Mouse (Mus musculus): ENCODE results near the gene Pyy. TPM values are rescaled to one million over a fixed set of nuclear protein-coding genes. Genes with fewer than 3 reads are reported as not detected.

The Pyy gene
- polyA plus RNA-seq, 1 experiment = not detected

DNA sequence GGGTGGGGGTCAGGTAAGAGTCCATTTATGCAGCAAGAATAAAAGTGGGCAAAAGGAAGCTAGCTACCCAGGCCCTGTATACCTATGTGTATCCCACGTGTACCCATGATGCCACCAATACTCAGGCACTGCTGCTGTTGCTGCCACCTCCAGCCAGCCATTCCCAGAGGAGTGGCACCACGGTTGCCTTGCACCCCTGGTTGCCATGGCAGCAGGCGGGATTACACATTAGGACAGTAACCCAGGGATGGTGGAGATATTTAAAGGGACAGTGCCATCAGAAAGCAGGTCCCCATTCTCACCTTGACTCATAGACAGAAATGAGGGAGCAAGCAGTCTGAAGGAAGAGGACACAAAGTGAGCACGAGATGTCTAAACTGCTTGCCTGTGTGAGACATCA lies 24.4 kb downstream of the Pyy start:
- Histone ChIP-seq H3K27me3 (ENCODE audit: control insufficient read depth, insufficient read depth, insufficient read length) (peaks cover 6% of the 10 kb centered on the region), H3ac (ENCODE audit: control insufficient read depth, insufficient read length) (no peak overlapping the region), H3K4me3 (no peak overlapping the region), H3K36me3 (ENCODE audit: control insufficient read depth, insufficient read depth) (no peaks in the 10 kb centered on the region), H3K79me2 (ENCODE audit: control insufficient read depth, insufficient read depth) (no peaks in the 10 kb centered on the region), H3K4me2 (ENCODE audit: low read depth) (no peak overlapping the region)
- TF ChIP-seq POLR2AphosphoS2 (IDR thresholded peaks at IDR 0.05; ENCODE audit: insufficient read length, low read depth) = no peak
- TF ChIP-seq USF1 (IDR thresholded peaks at IDR 0.05; ENCODE audit: low read depth) = no peak
- TF ChIP-seq TCF3 (IDR thresholded peaks at IDR 0.05; ENCODE audit: insufficient read length, low read depth) = no peak

DNA sequence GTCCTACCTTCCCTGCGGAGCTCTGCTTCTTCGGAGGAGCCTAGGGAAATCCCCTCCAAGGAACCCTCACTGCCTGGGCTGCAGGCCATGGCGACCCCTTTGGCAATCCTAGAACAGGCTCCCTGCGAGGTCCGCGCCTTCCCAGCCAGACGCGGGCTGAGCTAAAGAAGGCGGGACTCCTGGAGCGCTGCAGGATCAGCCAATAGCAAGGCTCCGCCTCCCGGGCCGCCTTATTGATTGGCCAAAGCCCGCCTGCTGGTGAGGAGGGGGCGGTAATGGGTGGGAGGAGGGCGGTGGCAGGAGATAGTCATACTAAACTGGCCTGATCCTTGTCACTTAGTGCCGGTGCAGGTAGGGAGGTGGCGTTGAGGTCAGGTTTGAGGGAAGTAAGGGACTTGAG lies 25.3 kb downstream of the Pyy start:
- Histone ChIP-seq H3K36me3 (ENCODE audit: control insufficient read depth, insufficient read depth) (no peaks in the 10 kb centered on the region), H3ac (ENCODE audit: control insufficient read depth, insufficient read length) (no peak overlapping the region), H3K4me3 (no peak overlapping the region), H3K27me3 (ENCODE audit: control insufficient read depth, insufficient read depth, insufficient read length) (peaks cover 6% of the 10 kb centered on the region), H3K4me2 (ENCODE audit: low read depth) (no peak overlapping the region), H3K79me2 (ENCODE audit: control insufficient read depth, insufficient read depth) (no peaks in the 10 kb centered on the region)
- TF ChIP-seq POLR2A (IDR thresholded peaks at IDR 0.05; ENCODE audit: insufficient read length, low read depth) (no peak), MYOG (IDR thresholded peaks at IDR 0.05; ENCODE audit: control insufficient read depth in 1 of 3, insufficient read depth in 1 of 3, insufficient read length in 2 of 3, low read depth in 2 of 3) (no peak), MAX (IDR thresholded peaks at IDR 0.05; ENCODE audit: low read depth) (no peak), REST (IDR thresholded peaks at IDR 0.05; ENCODE audit: insufficient read depth, insufficient read length) (no peak), CEBPB (IDR thresholded peaks at IDR 0.05; ENCODE audit: insufficient read depth, poor library complexity, severe bottlenecking) (no peak), SRF (IDR thresholded peaks at IDR 0.05; ENCODE audit: control insufficient read depth, insufficient read length, low read depth) (no peak), E2F4 (IDR thresholded peaks at IDR 0.05; ENCODE audit: insufficient read depth) (no peak), USF1 (IDR thresholded peaks at IDR 0.05; ENCODE audit: low read depth) (no peak), POLR2AphosphoS2 (IDR thresholded peaks at IDR 0.05; ENCODE audit: insufficient read length, low read depth) (no peak), TCF12 (IDR thresholded peaks at IDR 0.05; ENCODE audit: insufficient read depth, poor library complexity, severe bottlenecking) (no peak), MYOD1 (IDR thresholded peaks at IDR 0.05; ENCODE audit: control insufficient read depth in 1 of 3, insufficient read length in 2 of 3, low read depth in 2 of 3) (no peak), TCF3 (IDR thresholded peaks at IDR 0.05; ENCODE audit: insufficient read length, low read depth) (no peak)

DNA sequence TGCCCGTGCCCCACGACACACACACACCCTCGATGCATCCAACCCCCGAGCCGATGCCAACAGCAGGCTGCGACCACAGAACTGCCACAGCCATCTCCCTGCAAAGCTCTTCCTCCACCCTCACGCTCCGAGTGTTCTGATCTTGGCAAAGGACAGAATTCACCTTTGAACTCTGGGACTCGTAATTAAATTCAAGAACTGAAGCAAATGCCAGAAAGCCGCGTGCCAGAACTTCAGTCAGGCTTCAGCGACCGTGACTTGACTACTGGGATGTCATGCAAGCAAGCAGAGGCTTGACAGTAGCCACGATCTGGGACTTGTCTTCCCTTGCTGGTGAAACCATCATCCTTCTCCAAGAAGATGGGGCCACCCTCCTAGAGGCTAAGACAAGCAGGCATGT lies 33.9 kb downstream of the Pyy start:
- Histone ChIP-seq H3K4me2 (ENCODE audit: low read depth) (no peak overlapping the region), H3ac (ENCODE audit: control insufficient read depth, insufficient read length) (no peak overlapping the region), H3K27me3 (ENCODE audit: control insufficient read depth, insufficient read depth, insufficient read length) (peaks cover 4% of the 10 kb centered on the region), H3K36me3 (ENCODE audit: control insufficient read depth, insufficient read depth) (no peaks in the 10 kb centered on the region), H3K79me2 (ENCODE audit: control insufficient read depth, insufficient read depth) (no peaks in the 10 kb centered on the region), H3K4me3 (no peak overlapping the region)
- no peak for TF ChIP-seq MAX (IDR thresholded peaks at IDR 0.05; ENCODE audit: low read depth)

GRCm38 (mm10) chr11:102072729-102073128 lies 34.9 kb downstream of the Pyy start:
- TF ChIP-seq POLR2A (IDR thresholded peaks at IDR 0.05; ENCODE audit: insufficient read length, low read depth) (no peak), SRF (IDR thresholded peaks at IDR 0.05; ENCODE audit: control insufficient read depth, insufficient read length, low read depth) (no peak), E2F4 (IDR thresholded peaks at IDR 0.05; ENCODE audit: insufficient read depth) (no peak), TCF3 (IDR thresholded peaks at IDR 0.05; ENCODE audit: insufficient read length, low read depth) (no peak), MAX (IDR thresholded peaks at IDR 0.05; ENCODE audit: low read depth) (no peak), REST (IDR thresholded peaks at IDR 0.05; ENCODE audit: insufficient read depth, insufficient read length) (no peak)
- no peak overlapping the region for H3K4me2 ChIP-seq (ENCODE audit: low read depth)
- H3K4me3 ChIP-seq = no peak overlapping the region
- H3ac ChIP-seq (ENCODE audit: control insufficient read depth, insufficient read length) = no peak overlapping the region
- no peaks in the 10 kb centered on the region for H3K36me3 ChIP-seq (ENCODE audit: control insufficient read depth, insufficient read depth)
- no peaks in the 10 kb centered on the region for H3K79me2 ChIP-seq (ENCODE audit: control insufficient read depth, insufficient read depth)
- H3K27me3 ChIP-seq (ENCODE audit: control insufficient read depth, insufficient read depth, insufficient read length) = peaks cover 4% of the 10 kb centered on the region

DNA sequence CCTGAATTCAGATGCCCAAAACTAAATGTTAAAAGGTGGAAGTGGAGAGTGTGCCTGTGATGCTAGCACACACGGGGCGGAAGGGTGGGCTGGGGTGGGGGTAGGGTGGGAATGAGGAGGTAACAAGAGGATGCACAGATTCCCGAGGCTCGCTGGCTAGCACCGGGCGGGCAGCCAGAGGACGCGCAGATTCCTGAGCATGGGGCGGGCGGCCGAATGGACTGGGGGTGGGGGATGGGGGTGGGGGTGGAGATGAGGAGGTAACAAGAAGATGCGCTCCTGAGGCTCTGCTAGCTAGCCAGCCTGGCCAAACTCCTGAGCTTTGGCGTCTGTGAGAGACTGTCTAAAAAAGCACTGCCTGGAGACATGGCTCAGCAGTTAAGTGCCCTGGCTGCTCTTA lies 37.2 kb downstream of the Pyy start:
- Histone ChIP-seq H3K36me3 (ENCODE audit: control insufficient read depth, insufficient read depth) (no peaks in the 10 kb centered on the region), H3ac (ENCODE audit: control insufficient read depth, insufficient read length) (no peak overlapping the region), H3K4me3 (no peak overlapping the region), H3K4me2 (ENCODE audit: low read depth) (no peak overlapping the region), H3K79me2 (ENCODE audit: control insufficient read depth, insufficient read depth) (no peaks in the 10 kb centered on the region), H3K27me3 (ENCODE audit: control insufficient read depth, insufficient read depth, insufficient read length) (peaks cover 8% of the 10 kb centered on the region)
- no peak for TF ChIP-seq MAX (IDR thresholded peaks at IDR 0.05; ENCODE audit: low read depth)
- no peak for TF ChIP-seq CEBPB (IDR thresholded peaks at IDR 0.05; ENCODE audit: insufficient read depth, poor library complexity, severe bottlenecking)
- no peak for TF ChIP-seq SRF (IDR thresholded peaks at IDR 0.05; ENCODE audit: control insufficient read depth, insufficient read length, low read depth)
- no peak for TF ChIP-seq TCF12 (IDR thresholded peaks at IDR 0.05; ENCODE audit: insufficient read depth, poor library complexity, severe bottlenecking)
- TF ChIP-seq TCF3 (IDR thresholded peaks at IDR 0.05; ENCODE audit: insufficient read length, low read depth) = no peak
- TF ChIP-seq MYOD1 (IDR thresholded peaks at IDR 0.05; ENCODE audit: control insufficient read depth in 1 of 3, insufficient read length in 2 of 3, low read depth in 2 of 3) = no peak
- no peak for TF ChIP-seq MYOG (IDR thresholded peaks at IDR 0.05; ENCODE audit: control insufficient read depth in 1 of 3, insufficient read depth in 1 of 3, insufficient read length in 2 of 3, low read depth in 2 of 3)
- no peak for TF ChIP-seq USF1 (IDR thresholded peaks at IDR 0.05; ENCODE audit: low read depth)
- no peak for TF ChIP-seq POLR2AphosphoS2 (IDR thresholded peaks at IDR 0.05; ENCODE audit: insufficient read length, low read depth)
- no peak for TF ChIP-seq POLR2A (IDR thresholded peaks at IDR 0.05; ENCODE audit: insufficient read length, low read depth)
- no peak for TF ChIP-seq E2F4 (IDR thresholded peaks at IDR 0.05; ENCODE audit: insufficient read depth)
- no peak for TF ChIP-seq REST (IDR thresholded peaks at IDR 0.05; ENCODE audit: insufficient read depth, insufficient read length)
